Mouse (Mus musculus) myocyte (in vitro differentiated cells): ENCODE results near the gene Cyp4f40.

Experiments
- CEBPB ChIP-seq: IDR thresholded peaks from 2 replicates; pipeline ENCODE4 v1.6.1; 2011; ENCODE audit warnings: mild to moderate bottlenecking, moderate library complexity; ENCODE audit not compliant: poor library complexity, insufficient read depth, severe bottlenecking
- MAX ChIP-seq: IDR thresholded peaks from one replicate; pipeline ENCODE4 v1.6.1; 2011; ENCODE audit warnings: low read depth, mild to moderate bottlenecking, control low read depth
- POLR2A ChIP-seq: IDR thresholded peaks from one replicate; pipeline ENCODE4 v1.6.1; 2011; ENCODE audit warnings: low read depth, mild to moderate bottlenecking, control low read depth, moderate library complexity; ENCODE audit not compliant: insufficient read length
- POLR2AphosphoS2 ChIP-seq: IDR thresholded peaks from one replicate; pipeline ENCODE4 v1.6.1; 2011; ENCODE audit warnings: low read depth, control low read depth; ENCODE audit not compliant: insufficient read length
- TCF12 ChIP-seq: IDR thresholded peaks from one replicate; pipeline ENCODE4 v1.6.1; 2011; ENCODE audit warnings: mild to moderate bottlenecking, control low read depth; ENCODE audit not compliant: poor library complexity, insufficient read depth, severe bottlenecking

DNA sequence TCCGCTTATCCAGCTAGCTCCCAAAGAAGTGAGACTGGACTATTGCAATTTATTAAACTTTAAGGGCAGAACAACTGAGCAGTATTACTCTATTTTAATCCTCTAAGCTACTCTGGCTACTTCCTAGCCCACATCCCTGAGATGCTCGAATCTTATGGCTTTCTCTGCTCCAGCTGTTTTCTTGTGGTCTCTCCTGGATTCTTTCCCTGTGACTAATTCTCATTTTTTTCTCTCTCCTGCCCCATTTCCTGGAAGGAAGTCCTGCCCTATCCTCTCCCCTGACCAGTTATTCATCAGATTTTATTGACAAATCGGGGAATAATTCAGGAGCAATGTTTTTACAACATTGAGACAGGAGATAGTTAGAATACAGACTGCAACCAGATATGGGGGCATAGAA is 1.7 kb upstream of the Cyp4f40 start:
- TF ChIP-seq POLR2A (no peak), TCF12 (no peak), CEBPB (no peak), MAX (no peak), POLR2AphosphoS2 (no peak)
